22 mouse cellular contexts compared by ENCODE assay signal in the genomic region with DNA sequence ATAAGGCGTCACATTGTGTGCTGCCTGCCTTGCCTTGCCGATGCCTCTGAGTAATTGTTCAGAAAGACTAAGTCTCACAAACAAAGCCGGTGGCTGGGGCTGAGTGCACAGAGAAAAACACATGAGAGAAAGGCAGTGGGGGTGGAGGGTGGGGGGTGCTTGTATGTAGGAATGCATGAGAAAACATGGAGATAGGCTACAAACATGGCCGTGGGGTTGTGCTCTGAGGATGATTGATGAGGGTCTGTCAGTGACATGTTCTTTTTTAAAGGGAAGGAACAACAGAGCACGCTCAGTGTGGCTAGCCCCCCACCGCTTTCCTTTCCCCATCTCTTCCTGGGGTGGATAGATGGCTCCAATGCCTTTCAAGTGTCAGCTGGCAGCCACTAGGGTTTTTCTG.
DNase-seq lines count a peak whose midpoint lies in the region; ATAC-seq and TF ChIP-seq lines count a peak whose summit lies in the region.
"Had no signal": no experiment of that assay in that cellular context is flagged by ENCODE, and none has a peak within 500 bp of the region (broad histone marks: within the 10 kb centered on the region; RNA-seq: fewer than 3 reads in every experiment).

No protein-coding gene starts in this region.

- no peaks in the 10 kb centered on the region for H3K9me3 ChIP-seq in hindbrain, embryonic 11.5 days (ENCODE audit: control insufficient read depth, low read length)
- no peaks in the 10 kb centered on the region for H3K9me3 ChIP-seq in hindbrain, postnatal 0 days (ENCODE audit: low read length)
- no peaks in the 10 kb centered on the region for H3K9me3 ChIP-seq in hindbrain, embryonic 12.5 days (replicated peaks)
- H3K9me3 ChIP-seq: embryonic facial prominence, embryonic 10.5 days; forebrain, embryonic 13.5 days; heart, embryonic 13.5 days had no signal

- peak overlapping the region; percentile 18; the same call in 1 of the 2 replicates for H3K27ac ChIP-seq in hindbrain, embryonic 11.5 days (ENCODE audit: low read depth, low read length)
- H3K27ac ChIP-seq in hindbrain, postnatal 0 days: no peak overlapping the region
- no peak overlapping the region for H3K27ac ChIP-seq in hindbrain, embryonic 12.5 days
- H3K27ac ChIP-seq: embryonic facial prominence, embryonic 10.5 days; forebrain, embryonic 13.5 days; heart, embryonic 13.5 days had no signal

- DNase-seq in hindbrain, embryonic 11.5 days (ENCODE audit: low spot score): peak; percentile 58
- no peak for DNase-seq in hindbrain, postnatal 0 days (ENCODE audit: low spot score)
- DNase-seq in embryo, embryonic 10.5 days (ENCODE audit: low spot score): peak; percentile 59
- DNase-seq in mesoderm, embryonic 11.5 days (ENCODE audit: low read depth, low spot score): peak; percentile 58
- no peak for DNase-seq in right cerebral cortex, postnatal 10 days (ENCODE audit: low spot score in 2 of 2)
- DNase-seq in left cerebral cortex, postnatal 36 days (ENCODE audit: low spot score in 2 of 2): no peak
- no peak for DNase-seq in kidney, adult 9 months
- DNase-seq: adrenal gland, adult 2 months; adrenal gland, postnatal 25 days; cerebellum, adult 2 months; cerebellum, postnatal 10 days; forebrain, postnatal 0 days; gastrocnemius, postnatal 14 days; heart, postnatal 36 days had no signal

- peaks cover 14% of the 10 kb centered on the region for H3K27me3 ChIP-seq in hindbrain, embryonic 11.5 days (ENCODE audit: control insufficient read depth, insufficient read depth, low read length)
- no peaks in the 10 kb centered on the region for H3K27me3 ChIP-seq in hindbrain, postnatal 0 days (ENCODE audit: insufficient read depth, low read length)
- H3K27me3 ChIP-seq in hindbrain, embryonic 12.5 days: peaks cover 56% of the 10 kb centered on the region
- H3K27me3 ChIP-seq: CH12.LX had no signal

- H3K4me1 ChIP-seq in hindbrain, embryonic 11.5 days (replicated peaks; ENCODE audit: control insufficient read depth, insufficient read depth, low read length): no peaks in the 10 kb centered on the region
- H3K4me1 ChIP-seq in hindbrain, postnatal 0 days (ENCODE audit: insufficient read depth, low read length): no peaks in the 10 kb centered on the region
- peaks cover 10% of the 10 kb centered on the region for H3K4me1 ChIP-seq in hindbrain, embryonic 12.5 days
- H3K4me1 ChIP-seq: forebrain, embryonic 13.5 days; heart, embryonic 13.5 days had no signal

- H3K4me2 ChIP-seq in hindbrain, embryonic 11.5 days (replicated peaks; ENCODE audit: low read depth, low read length): no peak overlapping the region
- H3K4me2 ChIP-seq in hindbrain, postnatal 0 days (ENCODE audit: low read depth, low read length): no peak overlapping the region
- H3K4me2 ChIP-seq in hindbrain, embryonic 12.5 days (replicated peaks): no peak overlapping the region
- H3K4me2 ChIP-seq: forebrain, embryonic 13.5 days; heart, embryonic 13.5 days had no signal

- ATAC-seq in hindbrain, embryonic 11.5 days (ENCODE audit: low FRiP score): peak; percentile 86
- ATAC-seq in hindbrain, postnatal 0 days: no peak
- ATAC-seq in hindbrain, embryonic 12.5 days (ENCODE audit: low FRiP score): peak; percentile 75
- ATAC-seq: activated CD4-positive, CD25-positive, alpha-beta regulatory T cell, adult 4 months; forebrain, embryonic 13.5 days; forebrain, postnatal 0 days; intestine, embryonic 16.5 days; Patski had no signal

- H3K36me3 ChIP-seq in hindbrain, embryonic 11.5 days (ENCODE audit: control insufficient read depth, insufficient read depth, low read length): no peaks in the 10 kb centered on the region
- no peaks in the 10 kb centered on the region for H3K36me3 ChIP-seq in hindbrain, postnatal 0 days (ENCODE audit: insufficient read depth, low read length)
- no peaks in the 10 kb centered on the region for H3K36me3 ChIP-seq in hindbrain, embryonic 12.5 days
- H3K36me3 ChIP-seq: embryonic facial prominence, embryonic 10.5 days; heart, embryonic 13.5 days had no signal

- TF ChIP-seq CTCF in hindbrain, postnatal 0 days (IDR thresholded peaks at IDR 0.05; ENCODE audit: low read depth): no peak

- WGBS in hindbrain, embryonic 11.5 days: 19% methylated on average over 6 of the region's 6 CpGs
- 20% methylated on average over 6 of the region's 6 CpGs for WGBS in hindbrain, postnatal 0 days
- WGBS in hindbrain, embryonic 12.5 days: 19% methylated on average over 6 of the region's 6 CpGs

- H3K4me3 ChIP-seq in hindbrain, embryonic 11.5 days (ENCODE audit: low read depth, low read length): no peak overlapping the region
- no peak overlapping the region for H3K4me3 ChIP-seq in hindbrain, postnatal 0 days (ENCODE audit: low read length)
- H3K4me3 ChIP-seq in hindbrain, embryonic 12.5 days: no peak overlapping the region
- H3K4me3 ChIP-seq: embryonic facial prominence, embryonic 10.5 days; forebrain, embryonic 13.5 days; heart, embryonic 13.5 days had no signal

- intact Hi-C loops in left cerebral cortex, postnatal 36 days (cut with DNase I): no loop called here

- no peak overlapping the region for H3K9ac ChIP-seq in hindbrain, embryonic 11.5 days (ENCODE audit: low read depth, low read length)
- H3K9ac ChIP-seq in hindbrain, postnatal 0 days (replicated peaks; ENCODE audit: low read length): no peak overlapping the region
- H3K9ac ChIP-seq in hindbrain, embryonic 12.5 days: no peak overlapping the region
- H3K9ac ChIP-seq: forebrain, embryonic 13.5 days; forebrain, postnatal 0 days; heart, embryonic 13.5 days had no signal

Comparison
In these comparisons a context has a peak if more than half of its experiments do, and no peak if none do; other contexts are left out.
1. DNase-seq: peak in hindbrain, embryonic 11.5 days (single experiment), embryo, embryonic 10.5 days (single experiment) and mesoderm, embryonic 11.5 days (single experiment); none in hindbrain, postnatal 0 days (single experiment), right cerebral cortex, postnatal 10 days (0 of 2), left cerebral cortex, postnatal 36 days (0 of 2) and kidney, adult 9 months (single experiment).